Mouse (Mus musculus) embryonic facial prominence, embryonic 15.5 days (tissue): ENCODE measurements around the gene Ly6g5b. TPM values are rescaled to one million over a fixed set of nuclear protein-coding genes. Genes with fewer than 3 reads are reported as not detected.

Source experiments
- ATAC-seq: fragments of 200-750 bp; cut with Nextera tagmentation; 2 replicates; pipeline ENCODE4 v1.8.0; 2017; ENCODE audit warnings: low read depth, moderate TSS enrichment; ENCODE audit not compliant: insufficient number of reproducible peaks, low FRiP score, low TSS enrichment
- H3K27ac ChIP-seq: fragments of 300-500 bp; sonication (generic); replicated peaks from 2 replicates; pipeline ENCODE4 v1.5.1; 2015; ENCODE audit warnings: mild to moderate bottlenecking, inconsistent platforms
- H3K27me3 ChIP-seq: fragments of 300-500 bp; sonication (generic); 2 replicates; pipeline ENCODE4 v1.6.1; 2015; ENCODE audit warnings: inconsistent platforms
- H3K36me3 ChIP-seq: fragments of 300-500 bp; sonication (generic); 2 replicates; pipeline ENCODE4 v1.6.1; 2015; ENCODE audit warnings: mild to moderate bottlenecking, inconsistent platforms
- H3K4me1 ChIP-seq: fragments of 300-500 bp; sonication (generic); 2 replicates; pipeline ENCODE4 v1.6.1; 2015; ENCODE audit warnings: inconsistent platforms
- H3K4me2 ChIP-seq: fragments of 300-500 bp; sonication (generic); replicated peaks from 2 replicates; pipeline ENCODE4 v1.6.1; 2015; ENCODE audit warnings: mild to moderate bottlenecking, inconsistent platforms
- H3K4me3 ChIP-seq: fragments of 300-500 bp; sonication (generic); replicated peaks from 2 replicates; pipeline ENCODE4 v1.5.1; 2015; ENCODE audit warnings: mild to moderate bottlenecking, inconsistent platforms
- H3K9ac ChIP-seq: fragments of 300-500 bp; sonication (generic); 2 replicates; pipeline ENCODE4 v1.6.1; 2015; ENCODE audit warnings: inconsistent platforms
- H3K9me3 ChIP-seq: fragments of 300-500 bp; sonication (generic); replicated peaks from 2 replicates; pipeline ENCODE4 v1.6.1; 2016; ENCODE audit warnings: inconsistent platforms
- WGBS: fragments of 180-500 bp; shearing (Covaris S2); methylation state at CpG from one replicate; pipeline ENCODE4 v1.1.7; 2015; 5-methylcytosine and 5-hydroxymethylcytosine counted together
- polyA plus RNA-seq: library from polyadenylated mRNA; unstranded; fragments of >200 nt; fragmentation: Nextera tagmentation; extraction: Ambion mirVana; gene quantifications from 2 replicates; pipeline ENCODE4 v1.2.1, GENCODE M21; 2015

Gene Ly6g5b
- polyA plus RNA-seq, 1 experiment from 2014 or later = 1.8 TPM

DNA sequence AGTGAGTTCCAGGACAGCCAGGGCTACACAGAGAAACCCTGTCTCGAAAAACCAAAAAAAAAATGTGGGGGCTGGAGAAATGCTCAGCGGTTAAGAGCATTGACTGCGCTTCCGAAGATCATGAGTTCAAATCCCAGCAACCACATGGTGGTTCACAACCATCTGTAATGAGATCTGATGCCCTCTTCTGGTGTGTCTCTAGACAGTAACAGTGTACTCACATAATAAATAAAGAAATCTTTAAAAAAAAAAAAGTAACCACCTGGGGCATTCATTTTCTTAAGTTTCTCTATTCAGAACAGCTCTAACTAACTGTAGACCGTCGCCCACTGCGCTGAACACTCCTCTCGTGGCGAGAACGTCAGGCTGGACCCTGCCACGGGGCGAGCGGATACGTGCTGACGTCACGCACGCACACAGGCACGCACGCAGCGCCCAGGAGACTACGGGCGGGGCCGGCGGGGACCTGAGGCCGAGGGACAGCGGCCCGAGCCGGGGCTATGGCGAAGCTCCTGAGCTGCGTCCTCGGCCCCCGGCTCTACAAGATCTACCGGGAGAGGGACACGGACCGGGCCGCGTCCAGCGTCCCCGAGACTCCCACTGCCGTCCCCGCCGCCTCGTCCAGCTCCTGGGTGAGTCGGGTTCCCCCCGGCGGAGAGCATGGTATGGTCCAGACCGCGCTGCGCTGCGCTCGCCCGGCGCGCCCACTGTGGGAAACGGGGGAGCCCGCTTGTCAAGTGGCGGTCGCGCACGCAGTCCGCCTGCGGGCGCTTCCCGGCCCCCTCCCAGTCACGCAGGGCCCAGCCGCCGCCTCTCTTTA is 26.2 kb downstream of the Ly6g5b start, which contains the start of gene Abhd16a:
Gene Abhd16a, plus strand, starts transcription at position 439 of the 820 bp plus-strand sequence.
- Histone ChIP-seq H3K36me3 (peaks cover 24% of the 10 kb centered on the region), H3K4me1 (peaks cover 13% of the 10 kb centered on the region), H3K9ac (peak within 1 kb of the TSS; percentile 69), H3K4me2 (peak within 1 kb of the TSS; percentile 58), H3K27me3 (no peaks in the 10 kb centered on the region), H3K9me3 (no peaks in the 10 kb centered on the region), H3K4me3 (peak within 1 kb of the TSS; percentile 66), H3K27ac (peak within 1 kb of the TSS; percentile 97)
- WGBS = 3% methylated on average over 67 of the region's 67 CpGs
- ATAC-seq = peak; percentile 95

DNA sequence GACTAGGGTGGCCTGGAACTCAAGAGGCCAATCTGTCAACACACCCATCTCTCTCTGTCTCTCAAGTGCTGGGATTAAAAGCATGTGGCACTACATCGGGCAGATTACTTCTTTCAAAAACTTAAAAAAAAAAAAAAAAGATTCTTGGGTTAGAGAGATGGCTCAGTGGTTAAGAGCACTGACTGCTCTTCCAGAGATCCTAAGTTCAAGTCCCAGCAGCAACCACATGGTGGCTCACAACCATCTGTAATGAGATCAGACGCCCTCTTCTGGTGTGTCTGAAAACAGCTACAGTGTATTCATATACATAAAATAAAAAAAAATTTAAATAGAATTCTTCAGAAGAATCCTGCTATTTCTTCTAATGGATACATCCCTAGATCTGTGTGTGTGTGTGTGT is 27.1 kb downstream of the Ly6g5b start:
- no peaks in the 10 kb centered on the region for H3K27me3 ChIP-seq
- no peak for ATAC-seq
- no peak overlapping the region for H3K4me2 ChIP-seq
- 31% methylated on average over 2 of the region's 2 CpGs for WGBS
- H3K36me3 ChIP-seq = peaks cover 20% of the 10 kb centered on the region
- H3K27ac ChIP-seq = no peak overlapping the region
- no peak overlapping the region for H3K4me3 ChIP-seq
- H3K9me3 ChIP-seq = no peaks in the 10 kb centered on the region
- peaks cover 13% of the 10 kb centered on the region for H3K4me1 ChIP-seq
- H3K9ac ChIP-seq = no peak overlapping the region

DNA sequence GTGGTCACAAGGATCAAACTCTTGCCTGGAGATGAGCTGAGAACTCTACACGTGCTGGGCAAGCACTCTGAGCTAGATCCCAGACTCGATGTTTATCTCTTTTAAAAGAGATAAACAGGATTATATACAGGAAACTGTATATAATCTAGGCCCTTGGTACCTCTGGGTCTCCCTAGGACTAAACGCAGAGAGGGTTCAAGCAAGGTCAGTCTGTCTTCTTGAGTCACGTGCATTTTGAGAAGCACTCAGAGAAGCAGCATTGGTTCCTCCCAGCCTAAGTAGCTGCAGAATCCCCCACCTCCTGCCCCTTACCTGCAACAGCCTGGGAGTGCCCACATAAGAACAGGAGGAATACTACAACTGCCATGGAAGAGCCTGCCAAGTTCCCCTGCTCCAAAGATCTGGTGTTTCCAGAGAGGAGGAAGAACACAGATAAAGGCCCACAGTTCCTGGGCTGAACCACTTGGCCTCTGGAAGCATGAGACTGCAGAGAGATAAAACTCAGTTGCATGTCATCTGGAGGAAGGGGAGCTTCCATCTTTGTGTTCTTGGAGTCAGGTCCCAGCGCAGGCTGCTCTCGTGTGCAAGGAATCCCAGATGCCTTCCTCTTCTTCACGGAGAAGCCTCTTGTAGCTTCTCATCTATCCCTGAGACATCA is 29.9 kb downstream of the Ly6g5b start, which contains the start of gene Ly6g6f:
Gene Ly6g6f, minus strand, starts transcription at position 403 of the 658 bp plus-strand sequence.
- Histone ChIP-seq H3K27me3 (no peaks in the 10 kb centered on the region), H3K9ac (no peak within 1 kb of the TSS), H3K27ac (no peak within 1 kb of the TSS), H3K4me1 (peaks cover 6% of the 10 kb centered on the region), H3K9me3 (no peaks in the 10 kb centered on the region), H3K4me3 (no peak within 1 kb of the TSS), H3K4me2 (no peak within 1 kb of the TSS), H3K36me3 (no peaks in the 10 kb centered on the region)
- 72% methylated on average over 7 of the region's 7 CpGs for WGBS
- no peak for ATAC-seq

DNA sequence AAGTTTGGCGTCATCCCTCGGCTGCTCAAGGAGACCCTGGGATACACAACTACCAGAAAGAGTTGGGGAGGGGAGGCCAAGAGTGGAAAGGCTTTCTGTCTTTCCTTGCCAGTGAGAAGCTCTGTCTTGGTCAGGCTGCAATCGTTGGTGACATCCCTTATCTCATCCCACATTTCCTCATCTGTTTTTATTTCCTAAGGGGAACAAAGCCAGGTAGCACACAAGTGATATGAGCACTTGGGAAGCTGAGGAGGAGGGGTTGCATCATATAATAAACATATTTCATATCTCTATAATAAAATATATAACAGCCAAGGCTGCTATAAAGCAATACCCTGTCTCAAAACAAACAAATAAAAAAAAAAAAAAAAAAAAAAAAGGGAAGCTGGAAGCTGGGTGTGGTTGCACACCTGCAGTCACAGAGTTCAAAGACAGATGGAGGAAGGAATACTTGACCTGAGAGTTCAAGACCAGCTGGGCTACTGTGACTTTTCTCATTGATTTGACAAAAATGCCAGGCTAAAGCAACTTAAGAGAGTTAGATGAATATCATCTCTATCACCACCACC is 31.2 kb downstream of the Ly6g5b start:
- Histone ChIP-seq H3K4me3 (no peak overlapping the region), H3K9ac (no peak overlapping the region), H3K27me3 (no peaks in the 10 kb centered on the region), H3K9me3 (no peaks in the 10 kb centered on the region), H3K27ac (no peak overlapping the region), H3K4me2 (no peak overlapping the region), H3K4me1 (no peaks in the 10 kb centered on the region), H3K36me3 (no peaks in the 10 kb centered on the region)
- no peak for ATAC-seq
- 79% methylated on average over 3 of the region's 3 CpGs for WGBS

DNA sequence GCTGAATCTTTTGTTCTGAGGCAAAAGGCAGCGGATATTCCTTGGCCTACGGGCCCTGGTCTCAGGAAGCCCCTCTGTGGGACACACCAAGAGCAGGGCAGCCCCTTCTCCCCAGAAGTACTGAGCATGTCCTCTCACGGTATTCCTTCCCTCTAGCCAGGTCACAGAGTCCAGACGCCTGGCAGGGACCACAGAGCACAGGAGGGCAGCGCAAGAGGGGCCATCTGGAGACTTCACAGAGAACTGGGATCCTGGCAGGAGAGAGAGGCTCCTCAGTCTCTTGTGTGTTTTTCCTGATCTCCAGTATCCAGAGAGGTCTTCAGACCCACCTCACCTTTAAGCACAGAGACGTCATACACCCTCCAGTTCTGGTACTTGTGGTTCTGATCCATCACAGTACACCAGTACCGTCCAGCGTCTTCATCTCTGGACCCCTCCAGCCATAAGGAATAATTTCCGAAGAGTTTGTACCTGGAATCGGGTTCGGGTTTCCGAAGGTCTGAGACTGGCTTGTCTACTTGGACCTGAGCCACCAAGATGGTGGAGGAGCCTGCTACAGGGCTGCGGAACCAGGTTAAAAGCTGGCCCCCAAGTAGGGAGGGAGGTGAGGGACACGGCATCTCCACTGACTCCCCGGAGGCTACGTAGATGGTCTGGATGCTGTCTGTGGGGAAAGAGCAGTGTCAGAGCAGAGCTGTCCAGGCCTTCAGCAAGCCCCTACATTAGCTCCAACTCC is 32.2 kb downstream of the Ly6g5b start:
- Histone ChIP-seq H3K4me1 (peaks cover 2% of the 10 kb centered on the region; the same call in 1 of the 2 replicates), H3K4me3 (no peak overlapping the region), H3K36me3 (no peaks in the 10 kb centered on the region), H3K9ac (no peak overlapping the region), H3K9me3 (no peaks in the 10 kb centered on the region), H3K4me2 (no peak overlapping the region), H3K27ac (no peak overlapping the region), H3K27me3 (no peaks in the 10 kb centered on the region)
- 83% methylated on average over 16 of the region's 16 CpGs for WGBS
- no peak for ATAC-seq

DNA sequence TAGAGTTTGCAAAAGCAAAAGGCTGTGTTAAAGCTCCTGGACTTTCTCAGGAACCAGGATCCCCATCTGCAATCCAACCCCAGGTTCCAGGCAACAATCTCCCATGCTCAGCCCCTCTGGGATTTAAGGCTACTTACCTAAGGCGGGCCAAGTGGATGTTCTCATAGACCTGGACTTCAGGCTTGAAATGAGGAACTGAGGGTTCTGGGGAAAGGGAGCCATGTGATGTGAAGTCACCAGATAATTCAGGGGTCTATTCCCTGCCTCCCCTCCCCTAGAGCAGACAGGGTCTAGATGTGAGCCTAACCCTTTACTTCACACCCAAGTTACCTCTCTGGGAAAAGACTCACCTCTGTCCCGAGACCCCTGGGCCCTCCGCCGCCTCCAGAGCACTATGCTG is 34.5 kb downstream of the Ly6g5b start:
- Histone ChIP-seq H3K4me1 (peaks cover 18% of the 10 kb centered on the region), H3K36me3 (no peaks in the 10 kb centered on the region), H3K9me3 (no peaks in the 10 kb centered on the region), H3K4me2 (no peak overlapping the region), H3K4me3 (no peak overlapping the region), H3K27ac (no peak overlapping the region), H3K27me3 (no peaks in the 10 kb centered on the region), H3K9ac (no peak overlapping the region; the same call in 1 of the 2 replicates)
- 68% methylated on average over 4 of the region's 4 CpGs for WGBS
- no peak for ATAC-seq

DNA sequence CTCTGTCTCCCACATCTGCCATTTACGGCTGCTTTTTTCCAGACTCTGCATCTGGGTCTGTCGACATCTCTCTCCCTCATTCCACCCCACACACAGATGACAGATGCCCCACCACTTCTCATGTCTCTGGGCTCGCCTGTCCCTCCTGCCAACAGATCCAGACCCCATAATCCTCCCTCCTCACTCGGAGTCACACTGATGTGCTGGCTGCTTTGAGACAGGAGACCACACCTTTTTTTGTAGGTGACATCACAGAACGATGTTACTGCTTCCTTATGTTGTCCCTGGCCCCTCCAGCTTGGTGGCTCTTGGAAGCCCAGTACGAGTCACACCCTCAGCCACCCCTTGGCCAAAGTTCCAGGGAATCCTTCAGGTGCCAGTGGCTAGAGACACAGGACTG is 35.0 kb downstream of the Ly6g5b start:
- Histone ChIP-seq H3K4me1 (peaks cover 18% of the 10 kb centered on the region), H3K4me3 (no peak overlapping the region), H3K36me3 (no peaks in the 10 kb centered on the region), H3K27ac (no peak overlapping the region), H3K9ac (no peak overlapping the region; the same call in 1 of the 2 replicates), H3K27me3 (no peaks in the 10 kb centered on the region), H3K9me3 (no peaks in the 10 kb centered on the region), H3K4me2 (no peak overlapping the region)
- no peak for ATAC-seq
- 40% methylated on average over 6 of the region's 6 CpGs for WGBS

DNA sequence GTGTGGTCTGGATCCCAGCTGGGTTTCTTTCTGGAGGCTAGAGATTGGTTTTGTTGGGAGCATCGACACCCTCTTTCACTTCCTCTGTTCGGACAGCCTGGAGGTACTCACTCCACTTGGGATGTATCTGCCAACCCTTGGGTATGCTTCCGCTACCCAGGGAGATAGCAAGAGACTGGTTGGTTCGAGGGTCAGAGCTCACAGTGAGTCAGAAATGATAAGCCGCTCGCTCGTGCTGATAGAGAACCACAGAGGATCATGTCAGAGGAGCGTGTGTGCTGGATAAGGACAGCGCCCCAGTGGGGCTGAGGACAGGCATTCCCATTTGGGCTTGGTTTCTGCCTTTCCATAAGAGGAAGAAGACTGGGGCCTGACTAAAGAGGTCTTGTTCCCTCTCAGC is 35.5 kb downstream of the Ly6g5b start:
- no peak overlapping the region for H3K4me3 ChIP-seq
- H3K27me3 ChIP-seq = no peaks in the 10 kb centered on the region
- no peaks in the 10 kb centered on the region for H3K36me3 ChIP-seq
- no peak overlapping the region for H3K9ac ChIP-seq
- H3K4me1 ChIP-seq = peaks cover 18% of the 10 kb centered on the region
- 58% methylated on average over 9 of the region's 9 CpGs for WGBS
- no peak overlapping the region for H3K4me2 ChIP-seq
- H3K9me3 ChIP-seq = no peaks in the 10 kb centered on the region
- no peak for ATAC-seq
- no peak overlapping the region for H3K27ac ChIP-seq

DNA sequence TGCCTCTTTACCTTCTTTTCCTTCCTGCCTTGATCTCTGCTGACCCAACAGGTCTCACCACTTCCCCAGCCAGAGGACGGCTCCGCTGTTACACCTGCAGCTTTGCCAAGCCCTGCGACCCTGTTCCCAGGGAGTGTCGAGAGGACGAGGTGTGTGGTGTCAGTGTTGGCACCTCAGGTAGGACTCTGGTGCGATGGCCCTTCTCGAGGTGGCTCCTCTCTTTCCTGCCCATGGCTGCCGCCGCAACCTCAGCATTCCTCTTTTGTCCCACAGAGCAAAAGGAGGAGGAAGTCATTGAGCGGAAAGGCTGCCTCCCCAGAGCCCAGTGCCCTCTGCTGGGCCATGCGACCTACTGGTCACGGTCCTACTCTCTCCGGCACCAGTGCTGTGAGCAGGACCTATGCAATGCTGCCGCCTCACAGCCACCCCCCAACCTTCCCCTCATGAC is 37.4 kb downstream of the Ly6g5b start, which contains the start of gene Ly6g6d:
Gene Ly6g6d, minus strand, starts transcription at position 280 of the 448 bp plus-strand sequence.
- 16% methylated on average over 14 of the region's 14 CpGs for WGBS

DNA sequence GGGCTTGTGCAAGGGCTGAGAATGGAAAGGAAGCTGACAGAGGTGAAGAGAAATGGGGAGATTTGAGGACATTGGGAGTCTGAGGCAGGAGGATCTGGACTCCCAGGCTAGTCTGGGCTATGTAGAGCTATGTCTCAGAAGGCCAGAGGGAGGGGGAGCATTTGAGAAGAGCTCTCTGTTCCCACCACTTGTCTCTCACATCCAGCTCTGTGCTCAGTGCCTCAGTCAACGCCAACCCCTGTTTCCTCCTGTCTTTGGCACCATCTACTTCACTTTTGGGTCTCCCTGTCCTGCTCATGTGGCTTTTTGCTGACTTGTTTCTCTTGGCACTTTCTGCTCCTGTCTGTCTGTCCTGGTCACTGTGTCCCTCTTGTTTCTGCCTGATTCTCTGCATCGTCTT is 37.9 kb downstream of the Ly6g5b start:
- Histone ChIP-seq H3K9me3 (no peaks in the 10 kb centered on the region), H3K4me1 (peaks cover 25% of the 10 kb centered on the region), H3K36me3 (no peaks in the 10 kb centered on the region), H3K27me3 (no peaks in the 10 kb centered on the region), H3K4me2 (peak overlapping the region; percentile 34), H3K27ac (peak overlapping the region; percentile 51), H3K9ac (no peak overlapping the region), H3K4me3 (peak overlapping the region; percentile 10; the same call in 1 of the 2 replicates)
- WGBS = 21% methylated on average over 2 of the region's 2 CpGs
- no peak for ATAC-seq

More for the DNA sequence above, 37.4 kb downstream of the Ly6g5b start, which contains the start of gene Ly6g6d:
- no peaks in the 10 kb centered on the region for H3K9me3 ChIP-seq
- H3K4me2 ChIP-seq = peak within 1 kb of the TSS; percentile 34
- no peaks in the 10 kb centered on the region for H3K36me3 ChIP-seq
- peaks cover 25% of the 10 kb centered on the region for H3K4me1 ChIP-seq
- no peak within 1 kb of the TSS for H3K9ac ChIP-seq
- H3K27me3 ChIP-seq = no peaks in the 10 kb centered on the region
- peak within 1 kb of the TSS; percentile 10; the same call in 1 of the 2 replicates for H3K4me3 ChIP-seq
- no peak for ATAC-seq
- peak within 1 kb of the TSS; percentile 51 for H3K27ac ChIP-seq
